Mouse (Mus musculus) stomach, embryonic 14.5 days (tissue): ENCODE data around the gene Drd2. TPM values are rescaled to one million over a fixed set of nuclear protein-coding genes. Genes with fewer than 3 reads are reported as not detected.

ENCODE experiments used
- polyA plus RNA-seq: library from polyadenylated mRNA; unstranded; fragments of >200 nt; fragmentation: Nextera tagmentation; extraction: Ambion mirVana; gene quantifications from 2 replicates; pipeline ENCODE4 v1.2.1, GENCODE M21; 2014

Drd2 gene
- polyA plus RNA-seq, 1 experiment from 2014 or later, result not detected

Other genes with a start within 250 kb of the Drd2 start
- not detected in 2 replicates for gene Gm4894, start 90.1 kb upstream of the Drd2 start, polyA plus RNA-seq
- 0.09 TPM in 1 of 2 replicates, not detected in the other for gene Ankk1, start 86.4 kb downstream of the Drd2 start, polyA plus RNA-seq
- 1.4 and 2.0 TPM in 2 replicates for gene Ttc12, start 145.6 kb downstream of the Drd2 start, polyA plus RNA-seq